Mouse (Mus musculus) heart, adult 2 months (tissue): ENCODE results near the gene Mettl1. TPM values are rescaled to one million over a fixed set of nuclear protein-coding genes. Genes with fewer than 3 reads are reported as not detected.
A peak's percentile ranks its signal among the peaks of the same experiment; 100 is the strongest.

Source experiments
- DNase-seq, 2 experiments: peaks; one replicate each; pipeline ENCODE4 v3.0.0; 2021
- H3K27ac ChIP-seq: fragments of 200-600 bp; 2 replicates; pipeline ENCODE4 v1.8.1; 2022
- H3K27me3 ChIP-seq: fragments of 200-500 bp; 2 replicates; pipeline ENCODE4 v1.6.1; 2012; ENCODE audit warnings: mild to moderate bottlenecking, low read length, inconsistent platforms, mixed read lengths; ENCODE audit not compliant: control insufficient read depth, insufficient read depth
- H3K36me3 ChIP-seq: fragments of 200-500 bp; 2 replicates; pipeline ENCODE4 v1.6.1; 2012; ENCODE audit warnings: low read length, inconsistent platforms; ENCODE audit not compliant: control insufficient read depth, insufficient read depth
- H3K4me1 ChIP-seq: fragments of 200-500 bp; 2 replicates; pipeline ENCODE4 v1.6.1; 2011; ENCODE audit warnings: low read length; ENCODE audit not compliant: control insufficient read depth, insufficient read depth
- H3K4me3 ChIP-seq: fragments of 200-600 bp; 2 replicates; pipeline ENCODE4 v1.8.1; 2022
- H3K79me2 ChIP-seq: fragments of 200-500 bp; replicated peaks from 2 replicates; pipeline ENCODE4 v1.6.1; 2012; ENCODE audit warnings: mild to moderate bottlenecking, inconsistent platforms, low read length, moderate library complexity, mixed read lengths; ENCODE audit not compliant: control insufficient read depth, insufficient read depth
- H3K9ac ChIP-seq: fragments of 200-500 bp; 2 replicates; pipeline ENCODE4 v1.6.1; 2012; ENCODE audit warnings: low read depth, mild to moderate bottlenecking, control low read depth, inconsistent platforms, low read length, mixed read lengths
- CTCF ChIP-seq: fragments of 200-600 bp; IDR thresholded peaks from 2 replicates; pipeline ENCODE4 v1.8.1; 2022; ENCODE audit warnings: antibody characterized with exemption, mild to moderate bottlenecking, moderate library complexity
- EP300 ChIP-seq: fragments of 200-500 bp; IDR thresholded peaks from 2 replicates; pipeline ENCODE4 v1.6.1; 2011; ENCODE audit warnings: low read depth, low read length, control low read depth; ENCODE audit not compliant: insufficient read depth
- POLR2A ChIP-seq: fragments of 200-500 bp; IDR thresholded peaks from 2 replicates; pipeline ENCODE4 v1.6.1; 2011; ENCODE audit warnings: mild to moderate bottlenecking, low read depth, low read length, control low read depth; ENCODE audit not compliant: insufficient read depth
- whole genome bisulfite sequencing: fragments of 180-500 bp; shearing (Covaris S2); methylation state at CpG from one replicate; pipeline ENCODE4 v1.1.7; 2018; 5-methylcytosine and 5-hydroxymethylcytosine counted together
- intact Hi-C: fragments of 180-260 bp; cut with DNase I; formaldehyde crosslinking; loops from one replicate; pipeline ENCODE4 v1.15.1; 2025
- polyA plus RNA-seq: library from polyadenylated mRNA; depleted of rRNA; stranded (reverse); fragments of >200 nt; gene quantifications from 2 replicates; pipeline ENCODE4 v1.2.3, GENCODE M21; 2012
- total RNA-seq, 2 experiments: library from RNA; stranded (reverse); gene quantifications; 2 replicates each; pipeline ENCODE4 v1.2.3; 2021

The Mettl1 gene
- total and polyA plus RNA-seq, 3 experiments: 6.3 to 12.3 (median 7.0) TPM

GRCm38 (mm10) chr10:127048608-127049394, 7.6 kb downstream of the Mettl1 start:
- H3K4me3 ChIP-seq: no peak overlapping the region
- no peak overlapping the region for H3K9ac ChIP-seq
- no peaks in the 10 kb centered on the region for H3K79me2 ChIP-seq
- no peaks in the 10 kb centered on the region for H3K36me3 ChIP-seq
- WGBS: 7% methylated on average over 35 of the region's 35 CpGs
- intact Hi-C loops: no loop called here
- TF ChIP-seq POLR2A (no peak), CTCF (no peak), EP300 (no peak)
- no peak overlapping the region for H3K27ac ChIP-seq
- no peak for DNase-seq
- H3K4me1 ChIP-seq: peaks cover 1% of the 10 kb centered on the region
- H3K27me3 ChIP-seq: peaks cover 13% of the 10 kb centered on the region

GRCm38 (mm10) chr10:127049395-127050118, 8.3 kb downstream of the Mettl1 start:
- Histone ChIP-seq H3K4me1 (peaks cover 1% of the 10 kb centered on the region), H3K79me2 (no peaks in the 10 kb centered on the region), H3K9ac (no peak overlapping the region), H3K4me3 (no peak overlapping the region), H3K27ac (no peak overlapping the region), H3K36me3 (no peaks in the 10 kb centered on the region), H3K27me3 (peaks cover 13% of the 10 kb centered on the region)
- 4% methylated on average over 29 of the region's 29 CpGs for WGBS
- TF ChIP-seq EP300 (no peak), CTCF (peak; percentile 25)
- no peak for DNase-seq
- intact Hi-C loops: no loop called here

- no peaks in the 10 kb centered on the region for H3K36me3 ChIP-seq
- H3K4me1 ChIP-seq: peaks cover 1% of the 10 kb centered on the region
- no peak overlapping the region for H3K4me3 ChIP-seq
- H3K9ac ChIP-seq: no peak overlapping the region
- no peak for TF ChIP-seq CTCF
- no peak for TF ChIP-seq EP300
- TF ChIP-seq POLR2A: no peak
- intact Hi-C loops: no loop called here
- 18% methylated on average over 10 of the region's 10 CpGs for WGBS
- DNase-seq: no peak
- H3K27me3 ChIP-seq: peaks cover 13% of the 10 kb centered on the region
- H3K79me2 ChIP-seq: no peaks in the 10 kb centered on the region
- H3K27ac ChIP-seq: no peak overlapping the region
Observed at GRCm38 (mm10) chr10:127050119-127050474, 8.9 kb downstream of the Mettl1 start.

- Histone ChIP-seq H3K4me1 (no peaks in the 10 kb centered on the region), H3K27me3 (peaks cover 3% of the 10 kb centered on the region; the same call in 1 of the 2 replicates), H3K36me3 (no peaks in the 10 kb centered on the region), H3K9ac (no peak overlapping the region), H3K4me3 (no peak overlapping the region), H3K79me2 (no peaks in the 10 kb centered on the region), H3K27ac (no peak overlapping the region)
- intact Hi-C loops: no loop called here
- no peak for DNase-seq
- 73% methylated on average over 4 of the region's 4 CpGs for WGBS
- TF ChIP-seq CTCF: no peak
- TF ChIP-seq EP300: no peak
- no peak for TF ChIP-seq POLR2A
Observed at GRCm38 (mm10) chr10:127054646-127055045, 13.4 kb downstream of the Mettl1 start.

DNA sequence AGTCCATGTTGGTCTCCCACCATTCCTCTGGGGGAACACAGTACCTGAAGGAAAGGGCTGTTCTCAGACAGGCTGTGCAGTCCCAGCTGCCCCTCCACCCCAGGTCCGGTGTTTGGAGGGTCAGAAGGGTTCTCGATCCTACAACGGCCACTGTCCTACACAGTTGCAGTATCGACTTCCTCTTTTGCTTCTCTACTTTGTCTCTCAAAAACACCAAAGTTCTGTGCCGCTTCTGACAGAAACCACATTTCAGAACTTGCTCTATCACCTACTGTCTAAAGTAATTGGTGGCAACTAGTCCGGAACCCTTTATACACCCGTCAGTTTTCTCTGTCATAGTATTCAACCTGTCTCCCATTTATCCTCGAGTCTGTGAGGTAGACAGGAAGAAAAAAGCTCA, 14.2 kb downstream of the Mettl1 start:
- no peak overlapping the region for H3K27ac ChIP-seq
- H3K9ac ChIP-seq: no peak overlapping the region
- H3K36me3 ChIP-seq: no peaks in the 10 kb centered on the region
- DNase-seq: no peak
- H3K4me1 ChIP-seq: peaks cover under 1% of the 10 kb centered on the region; the same call in 1 of the 2 replicates
- WGBS: 81% methylated on average over 8 of the region's 8 CpGs
- H3K79me2 ChIP-seq: no peaks in the 10 kb centered on the region
- TF ChIP-seq POLR2A (no peak), CTCF (no peak), EP300 (no peak)
- H3K4me3 ChIP-seq: no peak overlapping the region
- no peaks in the 10 kb centered on the region for H3K27me3 ChIP-seq
- intact Hi-C loops: no loop called here

DNA sequence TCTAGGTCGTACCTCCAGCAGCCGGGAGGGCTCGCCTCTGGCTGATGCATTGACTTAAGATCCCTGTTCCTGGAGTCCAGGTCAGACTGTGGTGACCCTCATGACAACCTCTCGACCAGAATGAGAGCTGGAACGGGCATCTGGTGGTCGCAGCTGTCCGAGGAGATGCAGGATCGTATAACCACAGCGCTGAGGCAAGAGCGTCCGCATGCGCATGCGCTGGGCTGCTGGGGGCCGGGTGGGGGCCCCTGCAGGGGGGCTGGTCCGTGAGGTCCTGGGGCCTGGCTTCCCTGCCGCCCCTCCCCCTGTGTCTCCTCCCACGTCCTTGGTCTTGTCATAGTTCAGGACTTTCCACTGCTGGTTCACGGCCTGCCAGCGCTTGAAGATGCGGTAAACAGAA, 15.3 kb downstream of the Mettl1 start:
- WGBS: 88% methylated on average over 20 of the region's 20 CpGs
- no peak overlapping the region for H3K27ac ChIP-seq
- peaks cover 2% of the 10 kb centered on the region; the same call in 1 of the 2 replicates for H3K4me1 ChIP-seq
- intact Hi-C loops: no loop called here
- H3K4me3 ChIP-seq: no peak overlapping the region
- TF ChIP-seq CTCF: no peak
- TF ChIP-seq POLR2A: no peak
- TF ChIP-seq EP300: no peak
- no peak for DNase-seq
- H3K79me2 ChIP-seq: no peaks in the 10 kb centered on the region
- H3K27me3 ChIP-seq: no peaks in the 10 kb centered on the region
- no peaks in the 10 kb centered on the region for H3K36me3 ChIP-seq
- H3K9ac ChIP-seq: no peak overlapping the region
